Mouse (Mus musculus) layer of hippocampus, adult 6 months (tissue): Measurements from ENCODE around the gene Bcl2l15. TPM values are rescaled to one million over a fixed set of nuclear protein-coding genes. Genes with fewer than 3 reads are reported as not detected.

Experiments
- long read RNA-seq, 2 experiments: library from polyadenylated mRNA; unstranded; transcript quantifications; one replicate each; pipeline ENCODE4 v2.0.0; 2019 to 2020
- polyA plus RNA-seq: library from polyadenylated mRNA; unstranded; fragments of <200 nt; fragmentation: Nextera tagmentation; gene quantifications from 2 replicates; pipeline ENCODE4 v1.2.3, GENCODE M21; 2021

Gene Bcl2l15
- 0.29 and 0.48 TPM in 2 replicates for polyA plus RNA-seq
- long read RNA-seq, experiment 1, result 0 reads
- long read RNA-seq, experiment 2, partial matches to known transcripts, result 0 of 1 reads
- long read RNA-seq, experiment 2, other reads (novel, unspliced or antisense), result 1 of 1 reads

GRCm38 (mm10) chr3:103832426-103832825 lies at the start of gene Bcl2l15:
Gene Bcl2l15 (plus strand): TSS chr3:103832601.

DNA sequence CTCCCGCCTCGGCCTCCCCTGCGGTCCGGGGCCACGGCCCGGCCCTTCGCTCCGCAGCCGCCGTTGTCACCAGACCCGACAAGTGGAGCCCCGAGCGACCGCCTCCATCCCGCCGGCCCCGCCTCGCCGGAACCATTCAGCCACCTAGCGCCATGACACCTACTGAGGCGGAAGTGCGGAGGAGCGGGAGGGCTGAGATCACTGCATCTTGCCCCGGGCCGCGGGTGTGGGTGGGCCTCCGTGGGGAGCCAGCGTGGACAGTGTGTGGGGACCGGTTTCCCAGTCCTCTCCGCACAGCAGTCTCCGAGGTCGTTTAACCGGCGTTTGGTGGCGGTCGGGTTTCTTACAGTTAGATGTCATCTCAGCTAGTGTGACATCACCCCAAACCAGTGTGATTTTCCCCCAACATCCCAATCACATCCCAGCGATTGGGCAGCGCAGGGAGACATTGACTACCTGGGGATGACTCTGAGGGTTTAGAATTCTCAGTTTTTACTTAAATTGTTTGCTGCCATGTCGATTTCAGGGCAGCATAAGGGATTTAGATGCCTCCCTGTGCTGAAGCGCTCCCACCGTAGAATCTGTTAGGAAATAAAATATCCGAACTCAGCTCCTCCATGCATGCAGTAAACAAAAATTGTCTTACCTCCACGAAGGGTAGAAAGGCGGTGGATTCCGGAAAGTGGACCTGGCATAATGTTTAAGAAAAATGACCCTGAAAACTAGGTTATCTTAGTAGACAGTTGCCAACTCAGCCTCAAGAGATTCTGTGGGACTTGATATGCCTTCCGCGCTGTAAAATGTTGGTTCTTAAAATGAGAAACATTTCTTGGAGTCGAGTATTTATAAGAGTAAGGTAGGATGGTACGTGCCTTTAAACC lies 40.9 kb upstream of the Bcl2l15 start, which contains the start of gene Hipk1:
TSS of gene Hipk1 (minus strand) at position 334 of the 881 bp plus-strand sequence.

DNA sequence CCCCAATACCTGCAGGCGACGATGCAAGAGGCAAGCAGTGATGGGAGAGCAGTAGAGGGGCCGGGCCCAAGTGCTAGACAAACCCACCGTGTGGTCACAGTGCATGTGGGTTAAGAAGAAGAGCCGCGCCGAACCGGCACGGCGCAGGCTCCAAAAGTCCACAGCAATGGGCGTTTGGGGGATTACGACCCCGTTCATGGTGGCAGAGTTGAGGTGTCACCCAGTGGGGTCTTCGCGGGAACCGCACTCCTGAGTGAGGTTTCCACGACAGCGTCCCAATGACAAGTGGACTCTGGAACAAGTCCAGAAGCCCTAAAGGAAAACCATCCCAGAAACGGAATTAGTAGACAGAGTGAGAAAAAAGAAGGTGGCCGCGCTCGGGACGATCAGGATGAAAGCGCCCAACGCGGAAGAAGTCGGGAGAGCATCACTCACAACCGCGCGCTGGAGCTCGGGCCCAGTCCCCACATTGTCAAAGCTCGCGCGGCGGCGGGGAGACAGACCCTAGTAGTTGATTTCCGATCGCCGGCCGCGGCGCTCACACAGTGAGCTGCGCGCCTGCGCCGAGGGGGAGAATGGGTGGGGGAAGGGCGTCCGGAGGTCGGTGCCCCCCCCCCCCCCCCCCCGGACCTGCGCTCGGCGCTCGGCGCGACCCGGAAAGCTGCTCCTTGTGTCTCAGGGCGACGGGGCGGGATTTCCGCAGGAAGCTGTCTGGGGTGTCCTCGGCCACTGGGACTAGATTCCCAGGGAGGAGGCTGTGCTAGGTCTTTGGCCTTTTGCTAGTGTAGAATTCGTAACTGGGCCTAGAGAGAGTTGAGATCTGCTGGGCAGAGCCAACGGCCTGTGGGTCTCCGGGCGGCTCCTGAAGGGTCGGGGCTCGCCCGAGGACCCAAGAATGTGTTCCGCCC lies 23.3 kb upstream of the Bcl2l15 start, which contains the start of the genes Dclre1b, Ap4b1 and Gm43064:
TSS of gene Dclre1b (minus strand) at position 554 of the 908 bp plus-strand sequence.
TSS of gene Ap4b1 (plus strand) at position 630 of the 908 bp plus-strand sequence.
TSS of gene Gm43064 (plus strand) at position 683 of the 908 bp plus-strand sequence.

DNA sequence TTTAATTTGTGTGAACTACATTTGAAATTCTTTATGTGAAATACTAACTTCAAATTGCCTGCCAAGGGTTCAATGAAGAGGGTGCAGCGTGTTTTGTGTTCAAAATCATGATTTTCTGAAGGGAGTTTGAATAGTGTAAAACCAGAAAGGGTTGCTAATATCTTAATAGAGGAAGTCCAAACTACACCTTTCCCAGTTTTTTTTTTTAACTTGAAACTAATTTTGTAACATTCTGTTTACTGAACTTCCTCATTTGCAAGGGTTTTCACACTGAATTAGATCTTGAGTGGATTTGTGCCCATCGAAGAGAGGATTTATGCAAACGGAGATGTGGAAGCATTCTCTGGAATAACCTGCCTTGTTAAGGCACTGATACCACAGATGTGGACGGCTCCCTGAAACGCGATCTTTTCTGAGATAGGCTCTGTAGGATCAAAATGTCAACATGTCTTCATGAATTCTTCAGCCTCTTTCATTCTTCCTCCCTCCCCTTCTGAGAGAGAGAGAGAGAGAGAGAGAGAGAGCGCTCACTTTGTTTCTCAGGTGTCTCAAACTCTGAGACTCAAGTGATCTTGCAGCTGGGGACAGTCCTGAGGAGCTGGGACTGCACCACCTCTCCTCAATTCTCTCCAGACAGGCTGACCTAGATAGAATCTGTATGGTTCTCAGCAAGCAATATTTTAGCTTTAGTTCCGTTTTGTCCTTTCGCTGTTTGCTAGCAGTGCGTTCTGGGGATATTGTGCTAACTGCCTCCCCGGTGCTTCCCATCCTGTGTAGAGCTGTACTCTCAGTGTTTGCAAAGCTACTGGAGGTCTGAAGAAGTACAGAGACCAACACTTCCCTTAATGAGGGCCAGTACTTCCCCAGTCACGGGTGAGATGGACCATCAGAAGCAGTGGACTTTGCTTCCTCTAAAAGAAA lies 26.7 kb downstream of the Bcl2l15 start, which contains the start of gene Ptpn22:
TSS of gene Ptpn22 (plus strand) at position 915 of the 921 bp plus-strand sequence.

Other genes starting within 250 kb of the Bcl2l15 start
- 0.13 TPM in 1 of 2 replicates, not detected in the other for gene Atg4a-ps, start 186.5 kb upstream of the Bcl2l15 start, polyA plus RNA-seq
- 11.0 and 11.8 TPM in 2 replicates for gene Olfml3, start 94.6 kb upstream of the Bcl2l15 start, polyA plus RNA-seq
- gene Gm10964, start 93.2 kb upstream of the Bcl2l15 start, polyA plus RNA-seq, result not detected in 2 replicates
- gene Hipk1, start 41.0 kb upstream of the Bcl2l15 start, polyA plus RNA-seq, result 12.0 and 15.8 TPM in 2 replicates
- gene Dclre1b, start 23.2 kb upstream of the Bcl2l15 start, polyA plus RNA-seq, result 3.6 and 5.9 TPM in 2 replicates
- 11.1 and 12.2 TPM in 2 replicates for gene Ap4b1, start 23.1 kb upstream of the Bcl2l15 start, polyA plus RNA-seq
- gene Gm43064, start 23.0 kb upstream of the Bcl2l15 start, polyA plus RNA-seq, result 0.08 TPM in 1 of 2 replicates, not detected in the other
- 0.29 and 0.59 TPM in 2 replicates for gene Ptpn22, start 27.2 kb downstream of the Bcl2l15 start, polyA plus RNA-seq
- gene Rsbn1, start 81.5 kb downstream of the Bcl2l15 start, polyA plus RNA-seq, result 6.0 TPM in 2 replicates
- 4.8 and 5.4 TPM in 2 replicates for gene Phtf1, start 135.5 kb downstream of the Bcl2l15 start, polyA plus RNA-seq